Mouse (Mus musculus) forebrain, postnatal 0 days (tissue): ENCODE data around the gene Bora. TPM values are rescaled to one million over a fixed set of nuclear protein-coding genes. Genes with fewer than 3 reads are reported as not detected.
"Not testable (repeated sequence)": the region's sequence is repeated elsewhere in the genome, so short reads cannot be mapped to it uniquely, and the experiment has no call there.

Source experiments
- ATAC-seq: fragments of 200-750 bp; cut with Nextera tagmentation; 2 replicates; pipeline ENCODE4 v1.8.0; 2017; ENCODE audit warnings: mild to moderate bottlenecking, moderate library complexity
- DNase-seq: peaks from one replicate; pipeline ENCODE4 v3.0.0-alpha.2; 2015
- H3K27ac ChIP-seq: fragments of 300-500 bp; sonication (generic); 2 replicates; pipeline ENCODE4 v1.5.1; 2014; ENCODE audit warnings: low read depth, mild to moderate bottlenecking, antibody characterized with exemption, low read length, moderate library complexity, mixed read lengths
- H3K27me3 ChIP-seq: fragments of 300-500 bp; sonication (generic); 2 replicates; pipeline ENCODE4 v1.6.1; 2014; ENCODE audit warnings: mild to moderate bottlenecking, low read length, mixed read lengths; ENCODE audit not compliant: insufficient read depth
- H3K36me3 ChIP-seq: fragments of 300-500 bp; sonication (generic); 2 replicates; pipeline ENCODE4 v1.6.1; 2014; ENCODE audit warnings: mild to moderate bottlenecking, moderate library complexity; ENCODE audit not compliant: insufficient read depth
- H3K4me1 ChIP-seq: fragments of 300-500 bp; sonication (generic); 2 replicates; pipeline ENCODE4 v1.6.1; 2014; ENCODE audit warnings: antibody characterized with exemption; ENCODE audit not compliant: insufficient read depth
- H3K4me2 ChIP-seq: fragments of 300-500 bp; sonication (generic); 2 replicates; pipeline ENCODE4 v1.6.1; 2014; ENCODE audit warnings: low read depth, mild to moderate bottlenecking, moderate library complexity
- H3K4me3 ChIP-seq: fragments of 300-500 bp; sonication (generic); 2 replicates; pipeline ENCODE4 v1.5.1; 2014; ENCODE audit warnings: low read depth, low read length, mixed read lengths
- H3K9ac ChIP-seq: fragments of 300-500 bp; sonication (generic); 2 replicates; pipeline ENCODE4 v1.6.1; 2014; ENCODE audit warnings: mild to moderate bottlenecking
- H3K9me3 ChIP-seq: fragments of 300-500 bp; sonication (generic); 2 replicates; pipeline ENCODE4 v1.6.1; 2016; ENCODE audit warnings: low read length
- CTCF ChIP-seq: sonication (generic); IDR thresholded peaks from 2 replicates; pipeline ENCODE4 v1.5.1; 2016; ENCODE audit warnings: antibody characterized with exemption, control low read depth, low read depth
- WGBS: fragments of 180-500 bp; shearing (Covaris S2); extraction: QIAGEN DNeasy Blood & Tissue Kit; methylation state at CpG from one replicate; pipeline ENCODE4 v1.1.7; 2014; 5-methylcytosine and 5-hydroxymethylcytosine counted together
- polyA plus RNA-seq: library from polyadenylated mRNA; unstranded; fragments of >200 nt; fragmentation: Nextera tagmentation; extraction: Ambion mirVana; gene quantifications from 2 replicates; pipeline ENCODE4 v1.2.1, GENCODE M21; 2015
- total RNA-seq: library from RNA; depleted of rRNA; stranded (reverse); fragments of >200 nt; gene quantifications from 2 replicates; pipeline ENCODE4 v1.2.3, GENCODE M21; 2014

Bora gene
- total and polyA plus RNA-seq, 2 experiments from 2014 or later = 4.2 to 7.0 TPM

DNA sequence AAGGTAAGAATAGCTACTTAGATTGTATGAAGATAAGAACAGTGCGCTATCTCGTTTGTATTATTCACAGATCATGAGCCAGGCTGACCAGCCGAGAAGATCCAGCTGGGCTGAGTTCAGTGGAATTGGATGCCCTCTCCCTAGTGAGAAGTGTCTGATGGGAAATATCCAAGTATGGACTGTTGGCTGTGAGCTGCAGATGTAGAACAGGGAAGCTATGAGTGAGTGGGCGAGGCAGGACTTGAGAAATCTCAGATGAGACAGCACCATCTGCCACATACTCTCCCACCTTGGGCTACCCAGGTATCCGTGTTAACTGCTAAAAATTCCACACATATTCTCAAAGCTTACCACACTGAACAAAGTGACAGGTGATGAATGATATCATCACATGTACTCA, 16.0 kb upstream of the Bora start:
- no peak for TF ChIP-seq CTCF
- no peak for DNase-seq
- WGBS = 81% methylated on average over 5 of the region's 5 CpGs

DNA sequence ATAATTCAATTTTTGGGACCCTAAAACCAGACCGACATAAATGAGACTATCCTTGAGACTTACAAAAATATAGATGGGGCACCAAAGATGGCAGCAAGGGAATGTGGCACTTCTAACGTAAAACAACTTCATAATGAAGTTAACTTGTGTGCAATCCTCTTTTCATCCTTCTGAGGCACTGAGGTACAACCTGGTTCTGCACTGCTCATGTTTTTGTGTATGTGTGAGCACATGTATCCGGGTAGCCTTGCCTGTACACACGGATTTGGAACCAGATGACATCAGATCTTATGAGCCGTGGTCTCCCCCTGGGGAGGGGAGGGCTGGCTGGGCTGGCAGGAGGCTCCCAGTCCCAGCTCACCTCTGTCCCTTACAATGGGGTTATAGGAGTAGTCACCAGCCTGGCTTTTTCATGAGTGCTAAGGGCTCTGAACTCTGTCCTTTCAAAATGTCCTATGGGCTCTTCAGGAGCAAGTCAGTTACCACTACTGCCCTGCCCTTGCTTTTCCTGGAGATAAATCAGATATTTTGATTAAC, 14.6 kb upstream of the Bora start:
- 85% methylated on average over 5 of the region's 5 CpGs for WGBS
- no peaks in the 10 kb centered on the region for H3K4me1 ChIP-seq
- H3K9me3 ChIP-seq = no peaks in the 10 kb centered on the region
- peaks cover 3% of the 10 kb centered on the region; the same call in 1 of the 2 replicates for H3K36me3 ChIP-seq
- H3K9ac ChIP-seq = no peak overlapping the region
- no peaks in the 10 kb centered on the region for H3K27me3 ChIP-seq
- no peak overlapping the region for H3K27ac ChIP-seq
- no peak overlapping the region for H3K4me3 ChIP-seq
- ATAC-seq (no peak), DNase-seq (no peak)
- no peak for TF ChIP-seq CTCF
- H3K4me2 ChIP-seq = no peak overlapping the region

More for the DNA sequence above, 16.0 kb upstream of the Bora start:
- Histone ChIP-seq H3K9ac (no peak overlapping the region), H3K9me3 (no peaks in the 10 kb centered on the region), H3K27me3 (no peaks in the 10 kb centered on the region), H3K4me1 (no peaks in the 10 kb centered on the region), H3K4me2 (no peak overlapping the region), H3K4me3 (no peak overlapping the region), H3K27ac (no peak overlapping the region), H3K36me3 (peaks cover 2% of the 10 kb centered on the region; the same call in 1 of the 2 replicates)
- ATAC-seq = no peak; the same call in 1 of the 2 replicates

DNA sequence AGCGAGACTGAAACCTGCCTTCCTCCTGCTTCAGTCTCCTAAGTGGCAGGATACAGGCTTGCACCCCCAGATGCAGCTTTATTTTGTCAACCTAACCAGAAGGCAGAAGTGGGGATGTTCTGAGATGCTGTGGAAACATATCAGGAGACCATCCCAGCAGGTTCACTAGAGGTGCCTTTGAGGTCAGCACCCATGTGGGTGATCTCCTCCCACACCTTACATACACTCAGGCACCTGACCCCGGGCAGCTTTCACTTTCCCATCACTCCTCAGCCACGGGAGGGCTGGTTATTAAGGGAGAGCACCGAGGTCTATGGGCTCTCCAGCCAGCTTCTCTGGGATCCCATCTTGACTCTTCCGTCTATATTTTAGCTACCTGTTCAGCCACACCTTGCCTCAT, 13.4 kb upstream of the Bora start:
- H3K9me3 ChIP-seq = no peaks in the 10 kb centered on the region
- H3K4me2 ChIP-seq = no peak overlapping the region
- no peaks in the 10 kb centered on the region for H3K4me1 ChIP-seq
- H3K27ac ChIP-seq = no peak overlapping the region
- ATAC-seq (peak; percentile 10; the same call in 1 of the 2 replicates), DNase-seq (no peak)
- TF ChIP-seq CTCF = no peak
- H3K27me3 ChIP-seq = no peaks in the 10 kb centered on the region
- H3K9ac ChIP-seq = no peak overlapping the region
- H3K36me3 ChIP-seq = peaks cover 3% of the 10 kb centered on the region; the same call in 1 of the 2 replicates
- H3K4me3 ChIP-seq = no peak overlapping the region
- 88% methylated on average over 5 of the region's 5 CpGs for WGBS

DNA sequence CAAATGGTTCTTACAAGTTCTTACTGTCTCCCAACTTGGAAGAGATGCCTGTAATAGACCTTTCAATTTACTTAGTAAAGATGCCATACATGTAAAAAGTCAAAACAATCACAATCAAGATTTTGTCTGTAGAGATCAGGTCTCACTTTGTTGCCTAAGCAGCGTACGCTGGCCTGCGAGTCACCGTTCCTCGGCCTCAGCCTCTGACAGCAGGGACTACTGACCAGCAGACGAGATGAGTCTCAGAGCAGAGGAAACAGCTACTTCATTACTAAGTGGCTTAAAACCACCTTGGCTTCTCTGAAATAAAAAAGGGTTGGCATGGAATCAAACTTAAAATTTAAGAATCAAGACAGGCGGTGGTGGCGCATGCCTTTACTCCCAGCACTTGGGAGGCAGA, 11.2 kb upstream of the Bora start:
- DNase-seq, H3K4me3 ChIP-seq, H3K4me2 ChIP-seq, H3K36me3 ChIP-seq, H3K27ac ChIP-seq, H3K27me3 ChIP-seq, H3K4me1 ChIP-seq, H3K9me3 ChIP-seq, H3K9ac ChIP-seq, ATAC-seq: not testable (repeated sequence)
- 92% methylated on average over 8 of the region's 8 CpGs for WGBS

DNA sequence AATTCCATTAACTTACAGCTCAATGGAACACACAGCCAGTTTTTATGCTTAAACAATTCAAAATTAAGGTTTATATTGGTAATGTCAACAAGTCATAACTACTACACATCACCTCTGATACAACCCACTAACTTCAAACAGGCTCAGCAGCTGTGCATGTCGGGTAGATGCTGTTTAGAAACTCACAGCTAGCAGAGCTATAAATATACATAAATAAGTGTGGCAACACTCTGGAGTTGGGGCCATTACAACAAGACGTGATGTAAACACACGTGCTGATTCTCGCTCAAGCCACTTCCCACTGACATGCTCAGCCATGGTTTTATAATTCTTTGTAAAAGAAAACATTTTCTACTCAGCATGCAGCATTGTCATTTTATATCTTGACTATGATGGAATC, 10.0 kb upstream of the Bora start:
- Histone ChIP-seq H3K9ac (no peak overlapping the region), H3K27me3 (no peaks in the 10 kb centered on the region), H3K4me2 (no peak overlapping the region), H3K27ac (no peak overlapping the region), H3K4me3 (no peak overlapping the region), H3K36me3 (peaks cover 7% of the 10 kb centered on the region; the same call in 1 of the 2 replicates), H3K4me1 (no peaks in the 10 kb centered on the region), H3K9me3 (no peaks in the 10 kb centered on the region)
- ATAC-seq = no peak
- no peak for TF ChIP-seq CTCF
- DNase-seq = no peak
- WGBS = 79% methylated on average over 4 of the region's 4 CpGs

DNA sequence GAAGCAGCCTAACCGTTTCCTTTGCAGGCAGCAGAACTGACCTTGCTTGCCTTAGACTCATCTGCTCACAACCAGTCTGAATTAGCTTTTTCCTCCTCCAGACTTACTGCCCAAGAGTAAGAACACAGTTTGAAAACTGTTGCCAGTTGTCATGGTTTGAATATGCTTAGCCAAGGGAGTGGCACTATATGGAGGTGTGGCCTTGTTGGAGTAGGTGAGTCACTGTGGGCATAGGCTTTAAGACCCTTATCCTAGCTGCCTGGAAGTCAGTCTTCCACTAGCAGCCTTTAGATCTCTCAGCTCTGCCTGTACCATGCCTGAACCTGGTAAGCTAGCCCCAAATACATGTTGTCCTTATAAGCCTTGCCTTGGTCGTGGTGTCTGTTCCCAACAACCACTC, 8.3 kb upstream of the Bora start:
- H3K4me1 ChIP-seq = no peaks in the 10 kb centered on the region
- H3K36me3 ChIP-seq = peaks cover 7% of the 10 kb centered on the region; the same call in 1 of the 2 replicates
- no peaks in the 10 kb centered on the region for H3K27me3 ChIP-seq
- DNase-seq (no peak), ATAC-seq (no peak)
- no peak overlapping the region for H3K4me2 ChIP-seq
- TF ChIP-seq CTCF = no peak
- no peak overlapping the region for H3K9ac ChIP-seq
- H3K27ac ChIP-seq = no peak overlapping the region
- WGBS = 82% methylated on average over 2 of the region's 2 CpGs
- H3K9me3 ChIP-seq = no peaks in the 10 kb centered on the region
- no peak overlapping the region for H3K4me3 ChIP-seq

DNA sequence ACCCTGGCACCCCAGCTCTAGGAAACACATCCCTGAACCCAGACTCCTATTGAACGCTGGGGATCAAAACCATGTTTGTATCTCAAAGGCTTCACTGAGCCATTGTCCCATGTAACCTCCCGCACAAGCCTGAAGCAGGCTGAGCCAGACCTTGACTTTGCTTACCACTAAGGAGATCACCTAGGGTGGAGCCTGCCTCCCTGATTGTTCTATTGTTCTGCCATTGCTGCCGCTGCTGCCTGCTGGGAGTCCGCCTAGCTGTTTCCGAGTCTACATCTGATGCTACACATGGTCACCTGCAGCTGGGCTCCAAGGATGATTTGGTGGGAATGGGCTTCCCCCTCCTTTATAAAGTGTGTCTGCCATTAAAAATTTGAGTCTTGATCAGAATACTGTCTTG, 6.7 kb upstream of the Bora start:
- not testable (repeated sequence) for H3K27me3 ChIP-seq, H3K27ac ChIP-seq, H3K36me3 ChIP-seq, ATAC-seq, H3K9me3 ChIP-seq, H3K4me2 ChIP-seq, H3K4me1 ChIP-seq, H3K9ac ChIP-seq, DNase-seq, H3K4me3 ChIP-seq
- WGBS = 64% methylated on average over 5 of the region's 5 CpGs
